Mouse (Mus musculus) neutrophil, adult 5-6 weeks (primary cell): ENCODE data around the gene Foxn3. TPM values are rescaled to one million over a fixed set of nuclear protein-coding genes. Genes with fewer than 3 reads are reported as not detected.

Experiments
- ATAC-seq: fragments of 151-379, 151-347 bp; 2 replicates; pipeline ENCODE4 v1.8.0; 2017; ENCODE audit warnings: mild to moderate bottlenecking, moderate TSS enrichment; ENCODE audit not compliant: insufficient number of reproducible peaks, poor library complexity, low FRiP score, severe bottlenecking; ENCODE audit errors: extremely low read depth
- total RNA-seq: library from RNA; stranded (forward); fragments of 200-1000 nt; gene quantifications from 2 replicates; pipeline ENCODE4 v1.2.3, GENCODE M21; 2017

Foxn3 gene
- total RNA-seq, 1 experiment from 2014 or later = 92.8 TPM

GRCm38 (mm10) chr12:99405401-99405800 lies 158.0 kb downstream of the Foxn3 start:
- ATAC-seq = no peak

GRCm38 (mm10) chr12:99403004-99403403 lies 160.4 kb downstream of the Foxn3 start:
- ATAC-seq = no peak

GRCm38 (mm10) chr12:99400907-99401306 lies 162.5 kb downstream of the Foxn3 start:
- no peak for ATAC-seq

DNA sequence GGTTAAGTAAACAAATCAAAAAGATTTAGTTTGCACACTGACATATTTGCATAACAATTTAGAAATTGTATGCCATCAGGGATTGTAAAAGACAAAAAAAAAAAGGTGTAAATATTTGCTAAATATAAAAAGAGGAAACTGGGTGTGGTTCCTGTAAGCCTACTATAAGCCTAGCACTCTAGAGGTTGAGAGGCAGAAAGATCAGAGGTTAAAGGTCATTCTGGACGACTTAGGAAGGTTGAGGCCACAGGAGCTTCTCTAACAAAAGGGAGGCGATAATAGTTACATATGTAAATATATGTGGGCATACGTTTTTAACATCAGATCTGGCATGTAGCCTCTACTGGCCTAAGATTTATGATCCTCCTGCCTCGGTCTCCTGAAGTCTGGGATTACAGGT lies 163.8 kb downstream of the Foxn3 start:
- ATAC-seq = no peak

- no peak for ATAC-seq
These were observed 166.9 kb downstream of the Foxn3 start for GRCm38 (mm10) chr12:99396461-99396860.

DNA sequence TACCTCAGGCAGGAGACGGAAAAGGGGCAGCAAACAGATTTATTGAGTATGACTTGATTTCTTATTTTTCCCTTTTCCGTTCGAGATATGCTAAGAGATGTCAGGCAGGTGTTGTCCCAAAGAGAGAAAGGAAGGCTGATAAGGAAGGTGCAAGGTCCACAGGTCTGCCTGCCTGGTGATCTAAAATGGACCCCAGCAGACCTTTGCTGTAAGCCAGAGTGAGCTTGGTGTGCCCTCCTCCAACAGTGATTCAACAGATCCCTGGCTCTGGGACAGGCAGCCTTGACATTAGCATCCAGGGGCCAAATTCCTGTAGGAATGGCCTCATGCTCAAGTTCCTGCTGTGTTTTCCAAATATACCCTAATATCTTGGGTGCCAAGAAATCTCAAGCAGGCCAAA lies 168.3 kb downstream of the Foxn3 start:
- ATAC-seq = no peak

DNA sequence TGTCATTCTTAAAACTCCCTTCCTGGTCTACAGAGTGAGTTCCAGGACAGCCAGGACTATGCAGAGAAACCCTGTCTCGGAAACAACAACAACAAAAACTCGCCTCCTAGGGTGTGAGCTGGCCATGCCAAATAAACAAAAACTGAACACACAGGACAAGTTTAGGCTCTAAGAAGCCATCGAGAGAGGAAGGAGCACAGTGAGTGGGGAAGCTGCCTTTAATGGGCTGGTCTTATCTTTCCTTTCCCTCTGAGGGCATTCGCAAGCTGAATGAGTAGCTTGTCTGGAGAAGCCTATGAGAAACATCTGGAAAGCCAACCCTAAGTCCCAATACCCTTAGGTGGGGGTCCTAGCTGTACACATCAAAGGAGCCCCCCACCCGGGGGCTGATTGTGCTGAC lies 168.7 kb downstream of the Foxn3 start:
- no peak for ATAC-seq

- ATAC-seq = no peak
These were observed 169.3 kb downstream of the Foxn3 start for GRCm38 (mm10) chr12:99393867-99394630.

GRCm38 (mm10) chr12:99392944-99393866 lies 170.2 kb downstream of the Foxn3 start:
- ATAC-seq = peak; percentile 65

DNA sequence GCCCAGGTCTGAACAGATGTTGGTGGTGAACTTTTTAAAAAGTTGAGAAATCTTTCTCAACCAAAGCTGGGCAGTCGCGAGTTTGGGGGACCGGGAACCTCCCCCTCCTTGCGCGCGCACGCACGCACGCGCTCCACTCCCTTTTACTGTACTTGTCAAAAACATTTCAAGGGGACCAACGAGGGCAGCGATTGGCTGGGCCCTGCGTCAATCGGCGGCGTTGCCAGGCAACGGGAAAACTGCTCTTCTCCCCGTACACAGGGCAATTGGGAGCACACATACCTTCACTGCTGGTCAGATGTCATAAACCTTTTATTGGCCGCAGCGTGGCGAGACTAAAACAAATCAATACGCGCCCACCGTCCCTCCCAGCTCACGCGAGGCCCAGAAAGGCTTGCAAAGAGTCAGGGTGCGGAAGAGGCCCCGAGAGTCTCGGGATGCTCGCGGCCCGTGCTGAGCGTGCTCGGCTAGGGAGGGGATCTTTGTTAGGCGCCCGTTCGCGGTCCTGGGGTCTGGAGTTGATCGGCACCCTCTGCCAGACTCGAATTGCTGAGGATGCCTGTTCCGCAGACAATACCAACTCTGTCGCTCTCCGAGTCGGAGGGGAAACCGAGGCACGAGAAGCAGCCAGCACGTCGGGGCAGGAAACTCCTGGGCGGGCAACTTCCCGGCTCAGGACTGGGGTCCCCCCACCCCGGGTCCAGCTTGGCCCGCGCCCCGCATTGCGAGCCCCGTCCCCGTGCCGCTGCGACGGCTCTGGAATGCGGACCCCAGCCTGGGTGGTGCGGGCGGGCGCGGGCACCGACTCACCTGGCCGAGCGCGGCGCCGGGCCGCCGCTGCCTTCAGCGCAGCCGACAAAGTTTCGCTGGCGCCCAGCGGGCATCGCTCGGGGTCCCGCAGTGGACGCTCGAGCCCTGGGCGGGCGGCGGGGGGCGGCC lies 171.2 kb downstream of the Foxn3 start:
- ATAC-seq = peak; percentile 84

GRCm38 (mm10) chr12:99390429-99390828 lies 173.0 kb downstream of the Foxn3 start:
- no peak for ATAC-seq

DNA sequence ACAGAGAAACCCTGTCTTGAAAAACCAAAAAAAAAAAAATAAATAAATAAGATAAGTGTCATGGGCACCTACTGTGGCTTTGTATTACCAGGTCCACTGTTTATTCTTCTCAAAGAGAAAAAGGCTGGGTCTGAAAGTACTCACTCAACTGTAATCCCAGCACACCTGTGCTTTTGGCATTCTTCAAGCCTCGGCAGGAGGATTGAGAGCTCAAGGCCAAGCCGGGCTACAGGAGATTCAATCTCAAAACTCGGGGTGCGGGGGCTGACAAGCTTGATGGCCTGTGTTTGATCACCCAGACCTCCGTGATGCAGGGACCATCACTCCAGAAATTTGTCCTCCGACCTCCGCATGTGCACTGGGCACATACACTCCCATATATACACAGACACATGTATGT lies 174.1 kb downstream of the Foxn3 start:
- ATAC-seq = no peak

GRCm38 (mm10) chr12:99385897-99386834 lies 177.2 kb downstream of the Foxn3 start:
- no peak for ATAC-seq

GRCm38 (mm10) chr12:99385073-99385472 lies 178.3 kb downstream of the Foxn3 start:
- ATAC-seq = no peak

DNA sequence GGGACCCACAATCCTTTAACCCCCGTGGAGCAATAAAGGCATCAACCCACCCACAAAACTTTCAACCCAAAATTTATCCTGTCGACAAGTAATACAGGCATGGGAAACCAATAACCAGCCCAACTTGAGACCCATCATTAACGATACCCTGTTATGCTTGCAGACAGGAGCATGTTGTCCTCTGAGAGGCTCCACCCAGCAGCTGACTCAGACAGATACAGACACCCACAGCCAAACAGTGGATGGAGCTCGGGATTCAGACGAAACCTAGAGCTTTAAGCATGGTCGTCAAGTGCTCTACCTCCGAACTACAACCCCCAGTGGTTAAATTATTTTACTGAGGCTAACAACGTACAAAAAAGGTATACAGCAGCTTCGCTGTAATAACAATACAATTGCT lies 182.1 kb downstream of the Foxn3 start:
- ATAC-seq = no peak

- ATAC-seq = peak; percentile 66
These were observed 182.5 kb downstream of the Foxn3 start for GRCm38 (mm10) chr12:99380855-99381262.

- ATAC-seq = no peak
These were observed 183.3 kb downstream of the Foxn3 start for GRCm38 (mm10) chr12:99380124-99380523.

GRCm38 (mm10) chr12:99378284-99378683 lies 185.1 kb downstream of the Foxn3 start:
- ATAC-seq = no peak
